Mouse (Mus musculus) brown adipose tissue, adult 24 weeks (tissue): ENCODE measurements around the gene Ints6l. TPM values are rescaled to one million over a fixed set of nuclear protein-coding genes. Genes with fewer than 3 reads are reported as not detected.
"Not testable (repeated sequence)": the region's sequence is repeated elsewhere in the genome, so short reads cannot be mapped to it uniquely, and the experiment has no call there.

Source experiments
- H3K27ac ChIP-seq: fragments of 200-500 bp; replicated peaks from 2 replicates; pipeline ENCODE4 v1.5.1; 2012; ENCODE audit warnings: low read depth, mild to moderate bottlenecking, low read length
- H3K4me1 ChIP-seq: fragments of 200-500 bp; 2 replicates; pipeline ENCODE4 v1.6.1; 2012; ENCODE audit warnings: low read length, mixed read lengths; ENCODE audit not compliant: control insufficient read depth, insufficient read depth, insufficient read length
- H3K4me3 ChIP-seq: fragments of 200-500 bp; 2 replicates; pipeline ENCODE4 v1.5.1; 2012; ENCODE audit warnings: low read depth, mild to moderate bottlenecking, low read length, moderate library complexity; ENCODE audit not compliant: insufficient read depth
- polyA plus RNA-seq: library from polyadenylated mRNA; stranded (reverse); fragments of >200 nt; gene quantifications from 2 replicates; pipeline ENCODE4 v1.2.4, GENCODE M21; 2012; ENCODE audit not compliant: missing spikeins, insufficient read depth, insufficient read length

Gene Ints6l
- polyA plus RNA-seq, 1 experiment, result 4.1 TPM

DNA sequence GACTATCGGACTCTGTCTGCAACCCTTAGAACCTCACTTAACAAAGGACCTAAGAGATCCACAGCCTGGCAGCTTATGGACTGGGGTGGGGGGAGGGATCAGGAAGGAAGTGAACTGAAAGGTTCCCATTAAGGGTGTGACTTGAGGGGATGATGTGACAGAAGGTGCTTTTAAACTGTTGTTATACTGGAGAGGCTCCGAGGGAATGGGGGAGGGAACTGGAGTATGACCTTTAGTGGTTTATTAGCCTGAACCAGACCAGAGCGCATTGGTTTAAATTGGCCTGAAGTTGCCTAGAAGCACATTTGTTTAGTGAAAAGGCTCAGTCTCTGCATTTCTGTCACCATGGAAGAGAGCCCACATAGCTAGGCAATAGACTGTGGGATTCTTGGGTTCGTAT is 13.0 kb downstream of the Ints6l start:
- H3K27ac ChIP-seq, result no peak overlapping the region
- peaks cover 4% of the 10 kb centered on the region for H3K4me1 ChIP-seq
- H3K4me3 ChIP-seq, result no peak overlapping the region

DNA sequence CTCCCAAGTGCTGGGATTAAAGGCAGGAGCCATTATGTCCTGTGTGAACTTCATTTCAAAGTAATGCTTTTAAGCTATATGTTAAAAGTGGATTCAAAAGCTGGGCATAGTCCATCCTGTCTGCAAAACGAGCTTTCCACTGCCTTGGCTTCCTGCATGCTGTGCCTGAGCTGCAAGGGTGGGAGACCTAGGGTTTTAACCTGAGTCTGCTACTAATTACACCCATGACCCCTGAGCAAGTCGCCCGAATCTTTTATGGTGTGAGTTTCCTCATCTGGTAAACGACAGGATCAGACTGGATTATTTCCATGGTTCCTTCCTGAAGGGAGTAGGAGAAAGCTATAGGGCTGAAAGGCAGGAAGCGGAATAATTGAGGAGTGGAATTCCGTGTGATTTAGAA is 13.8 kb downstream of the Ints6l start:
- H3K27ac ChIP-seq, result no peak overlapping the region; the same call in 1 of the 2 replicates
- no peaks in the 10 kb centered on the region; the same call in 1 of the 2 replicates for H3K4me1 ChIP-seq
- H3K4me3 ChIP-seq, result no peak overlapping the region

DNA sequence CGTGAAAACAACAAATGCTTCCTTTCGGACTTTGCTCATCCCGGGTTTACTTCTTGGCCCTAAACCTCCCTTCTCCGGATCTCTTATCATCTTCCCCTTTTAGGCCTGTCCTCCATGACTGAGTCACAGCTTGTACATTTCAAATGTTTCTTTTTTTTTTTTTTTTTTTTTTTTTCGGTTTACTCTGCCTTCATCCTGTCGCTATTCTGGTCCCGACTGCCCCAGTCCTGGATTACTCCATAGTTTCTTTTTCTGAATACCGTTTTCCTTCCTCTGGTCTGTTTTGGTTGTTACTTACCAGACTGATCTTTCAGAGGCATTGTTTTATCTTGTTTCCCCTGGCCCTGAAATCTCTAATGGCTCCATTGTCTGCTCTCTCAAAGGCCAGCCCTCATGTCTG is 19.4 kb downstream of the Ints6l start:
- H3K27ac ChIP-seq, result peak overlapping the region; percentile 46
- H3K4me1 ChIP-seq, result 0 out of 2 replicates have a peak, but pooled peaks cover 4% of the 10 kb centered on the region
- no peak overlapping the region for H3K4me3 ChIP-seq

DNA sequence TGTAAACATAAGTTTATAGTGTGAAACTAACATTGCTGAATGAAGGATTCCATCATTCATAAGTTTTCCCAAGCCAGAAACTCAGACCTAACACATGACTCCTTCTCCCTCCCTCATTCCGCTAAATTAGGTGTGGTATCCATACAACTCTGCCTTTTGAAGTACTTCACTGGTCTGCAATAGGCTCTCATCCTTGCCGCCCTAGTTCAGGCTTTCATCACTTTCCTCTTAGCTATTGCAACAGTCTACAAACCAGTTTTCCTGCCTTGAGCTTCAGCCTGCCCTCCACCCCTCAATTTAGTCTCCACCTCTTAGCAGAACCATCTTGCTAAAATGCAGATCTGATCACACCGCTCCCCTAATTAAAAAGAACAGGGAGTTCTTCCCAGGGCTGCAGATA is 22.9 kb downstream of the Ints6l start:
- Histone ChIP-seq H3K27ac (no peak overlapping the region), H3K4me1 (0 out of 2 replicates have a peak, but pooled peaks cover 4% of the 10 kb centered on the region), H3K4me3 (no peak overlapping the region)

DNA sequence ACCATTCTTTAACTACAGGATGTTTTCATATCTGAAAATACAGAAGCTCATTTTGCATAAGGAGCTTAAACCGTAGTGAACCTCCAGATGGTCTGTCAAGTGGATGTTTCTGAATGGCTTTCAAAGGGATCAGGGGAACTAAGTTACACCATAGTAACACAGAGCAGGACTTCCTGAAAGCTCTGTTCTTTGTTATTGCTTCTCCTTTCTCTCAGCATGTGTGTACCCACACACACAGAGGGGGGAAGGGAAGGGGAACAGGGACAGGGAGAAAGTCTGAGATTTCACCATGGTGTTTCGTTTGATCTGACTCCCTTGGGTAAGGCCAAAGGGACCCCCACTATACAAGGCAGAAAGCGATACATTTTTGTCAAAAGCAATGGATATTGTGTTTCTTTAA is 27.2 kb downstream of the Ints6l start:
- Histone ChIP-seq H3K27ac (no peak overlapping the region), H3K4me1 (0 out of 2 replicates have a peak, but pooled peaks cover 2% of the 10 kb centered on the region), H3K4me3 (no peak overlapping the region)

DNA sequence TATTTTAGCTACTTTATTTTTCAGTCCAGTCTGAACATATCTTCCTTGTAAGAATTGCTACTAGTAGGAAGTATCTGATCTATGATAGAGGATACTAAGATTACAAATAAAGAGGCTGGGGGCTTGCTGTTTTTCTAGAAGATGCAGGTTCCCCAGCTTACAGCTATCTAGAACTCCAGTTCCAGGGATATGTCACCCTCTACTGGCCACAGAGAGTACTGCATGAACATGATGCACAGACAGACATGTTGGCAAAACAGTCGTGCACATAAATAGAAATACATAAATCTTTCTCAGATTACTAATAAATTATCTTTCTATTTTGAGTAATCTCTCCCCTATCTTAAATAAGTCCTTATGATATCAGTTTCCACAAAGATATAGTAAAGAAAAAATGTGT is 35.1 kb downstream of the Ints6l start:
- no peak overlapping the region for H3K4me3 ChIP-seq
- H3K27ac ChIP-seq, result no peak overlapping the region
- no peaks in the 10 kb centered on the region for H3K4me1 ChIP-seq

DNA sequence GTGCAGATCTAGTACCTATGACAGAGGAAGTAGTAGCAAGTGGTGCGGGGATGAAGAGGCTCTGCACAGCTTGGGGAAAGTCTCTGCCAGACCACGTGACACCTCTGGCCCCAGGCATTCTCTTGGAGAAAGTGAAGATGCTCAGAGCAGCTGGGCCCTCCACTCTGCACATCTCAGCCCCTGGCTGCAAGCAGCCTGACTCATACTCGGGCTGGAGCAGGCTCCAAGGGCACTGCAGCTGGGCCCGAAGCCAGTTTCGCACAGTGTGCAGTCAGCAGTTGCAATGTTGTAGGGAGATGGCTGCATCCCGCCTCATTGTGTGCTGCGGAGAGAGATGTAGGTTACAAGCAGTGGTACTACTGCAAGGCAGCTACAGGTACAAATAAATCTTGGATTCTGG is 42.6 kb downstream of the Ints6l start:
- H3K4me3 ChIP-seq, result no peak overlapping the region
- H3K4me1 ChIP-seq, result no peaks in the 10 kb centered on the region
- H3K27ac ChIP-seq, result no peak overlapping the region

DNA sequence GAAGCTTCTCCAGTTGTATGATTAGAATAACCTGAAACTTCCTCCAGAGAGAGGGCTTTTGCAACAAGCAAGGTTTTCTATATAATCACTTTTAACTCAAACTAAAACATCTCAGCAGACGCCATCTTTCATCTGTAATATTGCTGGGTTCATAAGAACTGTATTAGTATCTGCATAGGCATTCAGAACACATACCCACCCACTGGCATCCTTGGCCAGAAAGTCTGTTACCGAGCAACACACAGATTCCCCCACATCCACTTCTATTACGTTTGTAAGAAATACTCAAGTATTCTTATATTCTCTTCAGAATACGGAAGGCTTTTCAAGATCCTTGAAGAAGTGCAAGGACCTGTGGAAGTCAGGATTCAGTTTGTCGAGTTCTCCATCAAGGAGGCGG is 69.8 kb downstream of the Ints6l start, which contains the start of gene Gm10477:
Gene Gm10477, plus strand, starts transcription at position 301 of the 400 bp plus-strand sequence.
- not testable (repeated sequence) for H3K27ac ChIP-seq, H3K4me1 ChIP-seq, H3K4me3 ChIP-seq

DNA sequence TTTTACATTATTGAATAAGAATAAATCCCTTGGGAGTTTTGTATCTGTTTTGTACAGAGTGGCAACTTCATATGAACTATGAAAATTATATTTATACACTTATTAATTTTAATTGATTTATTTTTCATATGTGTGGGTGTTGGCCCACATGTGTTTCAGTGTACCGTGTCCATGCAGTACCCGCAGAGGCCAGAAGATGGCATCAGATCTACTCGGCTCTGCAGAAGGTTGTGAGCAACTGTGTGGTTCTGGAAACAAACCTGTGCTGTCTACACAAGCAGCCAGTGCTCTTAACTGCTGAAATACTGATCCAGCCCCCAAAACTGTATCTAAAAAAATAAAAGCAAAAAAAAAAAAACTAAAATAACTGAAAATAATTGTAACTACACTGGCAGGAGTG is 76.6 kb downstream of the Ints6l start:
- Histone ChIP-seq H3K27ac (no peak overlapping the region), H3K4me3 (no peak overlapping the region), H3K4me1 (no peaks in the 10 kb centered on the region)

DNA sequence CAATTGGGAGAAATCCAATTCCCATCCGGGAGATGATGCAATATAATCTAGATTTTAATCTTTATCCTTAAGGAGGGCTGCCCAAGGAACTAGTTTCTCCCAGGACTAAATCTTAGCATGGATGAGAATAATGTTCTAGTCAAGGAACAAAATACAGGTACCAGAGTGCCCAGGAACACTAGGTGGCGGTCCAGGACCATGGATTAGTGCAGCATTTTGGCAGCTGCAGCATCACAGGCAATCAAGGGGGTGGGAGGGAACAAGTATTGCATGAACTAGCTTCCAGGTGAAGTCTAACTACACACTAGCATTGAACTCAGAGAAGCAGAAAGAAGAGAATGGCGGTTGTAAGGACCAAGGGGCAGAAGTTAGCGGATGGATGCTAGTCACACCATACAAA is 82.5 kb downstream of the Ints6l start:
- Histone ChIP-seq H3K4me1 (no peaks in the 10 kb centered on the region), H3K27ac (no peak overlapping the region), H3K4me3 (no peak overlapping the region)

DNA sequence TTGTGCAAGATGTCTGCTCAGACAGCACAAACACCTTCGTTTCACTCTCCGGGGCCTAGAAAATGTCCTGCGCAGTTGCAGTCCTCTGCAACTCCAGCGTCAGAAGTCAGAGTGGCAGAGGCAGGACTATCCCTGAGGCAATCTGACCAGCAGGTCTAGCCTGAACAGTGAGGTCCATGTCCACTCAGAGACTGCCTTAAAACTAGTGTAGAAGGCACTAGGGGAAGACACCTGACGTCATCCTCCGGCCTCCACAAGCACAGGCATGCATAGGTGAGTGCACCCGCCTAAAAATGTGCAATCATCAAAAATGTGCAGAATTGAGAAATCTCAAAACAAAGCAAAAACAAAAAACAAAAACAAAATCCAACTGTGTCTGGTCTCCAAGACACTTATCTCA is 94.8 kb downstream of the Ints6l start, which contains the start of gene Gm648:
Gene Gm648, minus strand, starts transcription at position 101 of the 400 bp plus-strand sequence.
- Histone ChIP-seq H3K27ac (no peak within 1 kb of the TSS), H3K4me1 (no peaks in the 10 kb centered on the region), H3K4me3 (no peak within 1 kb of the TSS)

DNA sequence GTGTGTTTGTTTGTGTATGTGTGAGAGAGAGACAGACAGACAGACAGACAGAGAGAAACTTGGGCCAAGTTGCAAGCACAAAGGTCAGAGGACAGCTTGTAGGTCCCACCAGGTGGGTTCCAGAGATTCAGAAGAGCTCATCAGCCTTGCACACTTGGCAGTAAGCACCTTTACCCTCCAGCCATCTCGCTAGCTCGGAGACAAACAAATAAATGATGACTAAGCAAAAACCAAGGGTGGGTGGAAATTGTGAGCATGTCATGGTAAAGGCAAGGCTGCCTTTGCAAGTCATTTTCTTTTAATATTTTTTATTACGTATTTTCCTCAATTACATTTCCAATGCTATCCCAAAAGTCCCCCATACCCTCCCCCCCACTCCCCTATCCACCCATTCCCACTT is 98.9 kb downstream of the Ints6l start:
- no peaks in the 10 kb centered on the region for H3K4me1 ChIP-seq
- no peak overlapping the region for H3K27ac ChIP-seq
- no peak overlapping the region for H3K4me3 ChIP-seq

Other genes with a start within 250 kb of the Ints6l start
- not detected in 2 replicates for gene Gm773, start 242.0 kb upstream of the Ints6l start, polyA plus RNA-seq
- 2.7 and 2.8 TPM in 2 replicates for gene Zfp449, start 108.5 kb upstream of the Ints6l start, polyA plus RNA-seq
- 0.46 TPM in 1 of 2 replicates, not detected in the other for gene Smim10l2a, start 80.3 kb upstream of the Ints6l start, polyA plus RNA-seq
- 7.8 TPM in 1 of 2 replicates, not detected in the other for gene Gm2174, start 6.9 kb upstream of the Ints6l start, polyA plus RNA-seq
- not detected in 2 replicates for gene Gm10477, start 69.9 kb downstream of the Ints6l start, polyA plus RNA-seq
- gene Gm648, start 94.7 kb downstream of the Ints6l start, polyA plus RNA-seq, result not detected in 2 replicates
- 40.7 and 48.3 TPM in 2 replicates for gene Mmgt1, start 143.2 kb downstream of the Ints6l start, polyA plus RNA-seq
- gene Slc9a6, start 154.9 kb downstream of the Ints6l start, polyA plus RNA-seq, result 15.4 and 18.2 TPM in 2 replicates